Mouse (Mus musculus) midbrain, embryonic 12.5 days (tissue): Measurements from ENCODE around the gene Irs2. TPM values are rescaled to one million over a fixed set of nuclear protein-coding genes. Genes with fewer than 3 reads are reported as not detected.

Source experiments
- ATAC-seq: fragments of 200-750 bp; cut with Nextera tagmentation; 2 replicates; pipeline ENCODE4 v1.8.0; 2017; ENCODE audit warnings: low read depth, moderate TSS enrichment, moderate library complexity; ENCODE audit not compliant: low FRiP score
- H3K27ac ChIP-seq: fragments of 300-500 bp; sonication (generic); replicated peaks from 2 replicates; pipeline ENCODE4 v1.5.1; 2016; ENCODE audit warnings: mild to moderate bottlenecking
- H3K27me3 ChIP-seq: fragments of 300-500 bp; sonication (generic); 2 replicates; pipeline ENCODE4 v1.6.1; 2016; ENCODE audit warnings: mild to moderate bottlenecking
- H3K36me3 ChIP-seq: fragments of 300-500 bp; sonication (generic); 2 replicates; pipeline ENCODE4 v1.6.1; 2016
- H3K4me1 ChIP-seq: fragments of 300-500 bp; sonication (generic); 2 replicates; pipeline ENCODE4 v1.6.1; 2016
- H3K4me2 ChIP-seq: fragments of 300-500 bp; sonication (generic); replicated peaks from 2 replicates; pipeline ENCODE4 v1.6.1; 2016; ENCODE audit warnings: mild to moderate bottlenecking, moderate library complexity
- H3K4me3 ChIP-seq: fragments of 300-500 bp; sonication (generic); 2 replicates; pipeline ENCODE4 v1.5.1; 2016; ENCODE audit warnings: mild to moderate bottlenecking
- H3K9ac ChIP-seq: fragments of 300-500 bp; sonication (generic); replicated peaks from 2 replicates; pipeline ENCODE4 v1.6.1; 2016; ENCODE audit warnings: mild to moderate bottlenecking, moderate library complexity
- H3K9me3 ChIP-seq: fragments of 300-500 bp; sonication (generic); 2 replicates; pipeline ENCODE4 v1.6.1; 2016; ENCODE audit warnings: mild to moderate bottlenecking
- WGBS: fragments of 180-500 bp; shearing (Covaris S2); methylation state at CpG from one replicate; pipeline ENCODE4 v1.1.7; 2016; 5-methylcytosine and 5-hydroxymethylcytosine counted together
- polyA plus RNA-seq: library from polyadenylated mRNA; unstranded; fragments of >200 nt; fragmentation: Nextera tagmentation; extraction: Ambion mirVana; gene quantifications from 2 replicates; pipeline ENCODE4 v1.2.1, GENCODE M21; 2016

Gene Irs2
- polyA plus RNA-seq, 1 experiment from 2014 or later: 7.9 TPM

DNA sequence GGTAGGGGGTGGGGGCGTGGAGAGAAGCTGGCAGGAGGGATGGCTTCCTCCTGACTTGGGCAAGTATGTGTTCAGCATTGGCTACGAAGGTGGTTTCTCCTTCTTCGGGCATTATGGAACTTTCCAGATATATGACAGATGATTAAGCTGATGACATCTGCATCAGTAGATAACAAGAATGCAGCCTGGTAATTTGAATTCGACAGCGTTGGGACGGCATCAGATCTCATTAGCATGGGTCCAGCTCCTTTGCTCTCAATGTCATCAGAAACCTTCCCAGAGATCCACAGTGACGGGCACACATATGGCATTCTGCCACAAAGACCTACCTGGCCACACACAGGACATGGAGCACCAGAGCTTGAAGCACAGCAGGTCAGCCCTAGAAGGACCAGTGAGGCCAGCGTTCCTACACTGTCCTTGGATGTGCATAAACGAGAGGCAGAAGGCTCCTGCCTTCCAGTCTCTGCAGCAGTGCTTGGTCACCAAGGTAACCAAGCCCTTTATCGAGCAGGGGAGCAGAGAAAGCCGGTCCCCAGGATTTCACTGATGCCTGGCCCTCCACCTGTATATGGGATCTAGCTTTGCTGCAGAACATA, 29.0 kb downstream of the Irs2 start:
- H3K27me3 ChIP-seq: no peaks in the 10 kb centered on the region
- H3K27ac ChIP-seq: no peak overlapping the region
- H3K4me1 ChIP-seq: peaks cover 33% of the 10 kb centered on the region
- H3K4me3 ChIP-seq: no peak overlapping the region
- H3K9ac ChIP-seq: no peak overlapping the region
- no peak overlapping the region for H3K4me2 ChIP-seq
- 53% methylated on average over 11 of the region's 11 CpGs for WGBS
- no peaks in the 10 kb centered on the region for H3K9me3 ChIP-seq
- no peak for ATAC-seq
- peaks cover 2% of the 10 kb centered on the region; the same call in 1 of the 2 replicates for H3K36me3 ChIP-seq

DNA sequence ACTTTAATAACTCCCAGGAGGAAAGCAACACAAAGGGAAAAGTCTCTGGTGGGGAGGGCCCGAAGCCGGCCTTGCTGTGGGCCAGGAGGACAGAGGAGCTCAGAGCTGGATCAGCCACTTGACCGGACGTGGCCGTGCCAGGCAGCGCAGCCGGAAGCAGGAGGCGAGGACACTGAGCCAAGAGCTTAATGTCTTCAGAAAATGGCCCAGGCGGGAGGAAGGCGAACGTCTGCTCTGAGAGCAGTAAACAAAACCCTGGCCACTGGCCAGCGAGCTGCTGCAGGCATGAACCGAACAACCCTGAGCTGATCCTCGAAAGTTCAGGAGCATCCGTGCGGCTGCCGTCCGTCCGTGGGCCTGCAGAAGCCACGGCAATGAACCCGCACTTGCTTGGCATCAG, 29.9 kb downstream of the Irs2 start:
- Histone ChIP-seq H3K27me3 (no peaks in the 10 kb centered on the region), H3K9me3 (no peaks in the 10 kb centered on the region), H3K36me3 (no peaks in the 10 kb centered on the region), H3K27ac (0 out of 2 replicates have a peak overlapping the region, but pooled peaks have one; percentile 25), H3K4me3 (no peak overlapping the region), H3K4me2 (no peak overlapping the region), H3K4me1 (peaks cover 40% of the 10 kb centered on the region), H3K9ac (no peak overlapping the region)
- ATAC-seq: no peak
- WGBS: 66% methylated on average over 21 of the region's 21 CpGs

- WGBS: 60% methylated on average over 7 of the region's 7 CpGs
- Histone ChIP-seq H3K4me1 (peaks cover 45% of the 10 kb centered on the region), H3K27me3 (no peaks in the 10 kb centered on the region), H3K9me3 (no peaks in the 10 kb centered on the region), H3K4me2 (no peak overlapping the region), H3K4me3 (no peak overlapping the region), H3K27ac (0 out of 2 replicates have a peak overlapping the region, but pooled peaks have one; percentile 25), H3K36me3 (no peaks in the 10 kb centered on the region), H3K9ac (no peak overlapping the region)
- ATAC-seq: no peak
Measured at GRCm38 (mm10) chr8:10977742-10978376, 30.4 kb downstream of the Irs2 start.

- H3K9ac ChIP-seq: no peak overlapping the region
- no peaks in the 10 kb centered on the region for H3K9me3 ChIP-seq
- H3K4me3 ChIP-seq: no peak overlapping the region
- peaks cover 10% of the 10 kb centered on the region; the same call in 1 of the 2 replicates for H3K27me3 ChIP-seq
- no peak overlapping the region for H3K4me2 ChIP-seq
- H3K27ac ChIP-seq: no peak overlapping the region
- 14% methylated on average over 2 of the region's 2 CpGs for WGBS
- ATAC-seq: 0 out of 2 replicates have a peak, but pooled peaks have one; percentile 28
- H3K4me1 ChIP-seq: peaks cover 53% of the 10 kb centered on the region
- H3K36me3 ChIP-seq: no peaks in the 10 kb centered on the region
Measured at GRCm38 (mm10) chr8:10974659-10975058, 33.6 kb downstream of the Irs2 start.

GRCm38 (mm10) chr8:10974126-10974525, 34.1 kb downstream of the Irs2 start:
- peaks cover 47% of the 10 kb centered on the region for H3K4me1 ChIP-seq
- no peak for ATAC-seq
- no peaks in the 10 kb centered on the region for H3K9me3 ChIP-seq
- no peak overlapping the region for H3K4me3 ChIP-seq
- H3K9ac ChIP-seq: no peak overlapping the region
- H3K27ac ChIP-seq: no peak overlapping the region
- H3K4me2 ChIP-seq: no peak overlapping the region
- H3K36me3 ChIP-seq: no peaks in the 10 kb centered on the region
- H3K27me3 ChIP-seq: peaks cover 10% of the 10 kb centered on the region; the same call in 1 of the 2 replicates
- WGBS: 58% methylated on average over 4 of the region's 4 CpGs

GRCm38 (mm10) chr8:10972851-10973452, 35.3 kb downstream of the Irs2 start:
- Histone ChIP-seq H3K27me3 (peaks cover 10% of the 10 kb centered on the region; the same call in 1 of the 2 replicates), H3K4me3 (no peak overlapping the region), H3K9ac (no peak overlapping the region; the same call in 1 of the 2 replicates), H3K27ac (peak overlapping the region; percentile 35; the same call in 1 of the 2 replicates), H3K4me1 (peaks cover 36% of the 10 kb centered on the region), H3K9me3 (no peaks in the 10 kb centered on the region), H3K4me2 (no peak overlapping the region), H3K36me3 (no peaks in the 10 kb centered on the region)
- ATAC-seq: no peak; the same call in 1 of the 2 replicates
- 4% methylated on average over 9 of the region's 9 CpGs for WGBS

DNA sequence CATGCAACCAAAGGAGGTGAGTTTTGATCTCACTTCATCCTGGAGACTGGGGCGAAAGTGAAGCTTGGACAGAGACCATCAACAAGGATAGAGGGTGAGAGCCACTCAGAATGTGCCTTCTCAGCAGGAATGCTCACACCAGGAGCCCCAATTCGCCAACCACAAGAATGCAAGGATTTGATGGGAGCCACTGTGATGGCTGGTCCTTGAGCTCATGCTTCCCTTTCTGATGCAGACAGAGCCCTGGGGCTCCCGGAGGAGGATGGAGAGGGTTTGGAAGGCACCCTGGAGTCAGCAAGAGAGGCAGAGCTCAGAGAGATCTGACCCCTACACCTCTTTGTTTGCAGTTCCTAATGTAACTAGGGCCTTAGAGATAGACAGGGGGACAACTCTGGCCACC, 36.3 kb downstream of the Irs2 start:
- Histone ChIP-seq H3K4me3 (no peak overlapping the region), H3K9ac (no peak overlapping the region), H3K36me3 (no peaks in the 10 kb centered on the region), H3K4me2 (no peak overlapping the region), H3K4me1 (peaks cover 32% of the 10 kb centered on the region), H3K27ac (peak overlapping the region; percentile 35; the same call in 1 of the 2 replicates), H3K27me3 (peaks cover 11% of the 10 kb centered on the region), H3K9me3 (no peaks in the 10 kb centered on the region)
- ATAC-seq: no peak
- 40% methylated on average over 3 of the region's 3 CpGs for WGBS

DNA sequence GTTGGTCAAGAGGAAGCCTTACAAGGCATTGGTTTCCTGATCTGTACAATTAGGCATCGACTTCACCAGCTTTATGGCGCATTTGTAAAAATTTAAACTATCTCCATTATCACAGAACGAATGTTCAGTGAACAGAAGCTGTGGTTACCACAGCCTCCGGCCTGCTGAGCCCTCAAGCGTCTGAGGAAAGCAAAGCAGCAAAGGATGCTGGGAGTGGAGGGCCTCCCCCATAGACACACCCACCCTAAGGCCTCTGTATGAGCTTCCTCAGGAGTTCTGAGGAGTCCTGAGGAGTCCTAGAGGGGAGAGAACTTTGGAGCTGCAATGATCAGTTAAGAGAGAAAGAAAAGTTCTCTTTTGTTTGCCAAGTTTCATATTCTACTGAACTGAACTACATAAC, 36.7 kb downstream of the Irs2 start:
- no peak for ATAC-seq
- 82% methylated on average over 5 of the region's 5 CpGs for WGBS
- no peak overlapping the region for H3K4me3 ChIP-seq
- no peak overlapping the region for H3K27ac ChIP-seq
- peaks cover 16% of the 10 kb centered on the region for H3K27me3 ChIP-seq
- peaks cover 37% of the 10 kb centered on the region for H3K4me1 ChIP-seq
- no peak overlapping the region for H3K9ac ChIP-seq
- H3K9me3 ChIP-seq: no peaks in the 10 kb centered on the region
- H3K4me2 ChIP-seq: no peak overlapping the region
- no peaks in the 10 kb centered on the region for H3K36me3 ChIP-seq

DNA sequence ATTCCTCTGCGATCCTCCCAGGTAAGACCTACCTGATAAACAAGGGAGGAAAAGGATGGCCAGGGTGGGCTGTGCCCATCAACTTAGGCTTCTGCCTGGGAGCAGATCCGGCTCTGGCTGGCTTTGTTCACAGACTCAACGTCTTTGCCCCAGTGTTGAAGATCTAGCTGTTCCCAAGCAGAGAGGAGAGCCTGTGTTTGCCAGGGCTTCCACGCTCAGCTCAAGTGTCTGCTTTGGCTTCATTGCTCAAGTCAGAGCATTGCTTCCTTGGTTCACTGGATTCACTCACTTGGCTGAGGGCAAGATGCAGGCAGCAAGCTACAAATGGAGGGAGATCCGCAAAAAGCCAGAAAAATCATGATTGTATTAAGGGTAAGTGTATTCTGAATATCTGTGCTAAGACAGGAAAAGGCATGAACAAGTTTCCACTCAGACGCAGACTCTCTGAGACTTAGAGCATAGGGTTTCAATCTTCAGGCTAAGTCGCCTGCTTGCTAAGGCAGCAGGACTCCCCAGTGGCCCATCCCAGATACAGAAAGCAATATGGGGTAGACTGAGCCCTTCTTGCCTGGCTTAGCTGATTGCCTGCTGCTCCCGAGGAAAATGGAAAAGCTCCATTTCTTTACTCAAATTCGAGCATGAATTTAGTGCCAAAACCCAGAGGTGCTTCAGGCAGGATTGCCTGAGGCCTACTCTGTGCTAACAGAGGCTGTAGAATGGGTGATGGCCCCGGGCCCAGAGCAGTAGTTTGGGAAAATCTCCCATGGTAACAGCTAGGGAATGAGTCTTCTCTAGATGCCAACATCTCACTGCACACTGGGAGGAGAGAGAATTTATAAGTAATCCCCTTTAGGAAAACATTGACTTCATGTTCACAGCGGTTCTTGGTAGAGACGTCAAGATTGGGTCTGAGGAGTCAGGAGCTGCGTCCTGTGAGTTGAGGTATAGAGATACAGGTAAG, 37.5 kb downstream of the Irs2 start:
- no peak overlapping the region for H3K4me3 ChIP-seq
- ATAC-seq: no peak
- no peaks in the 10 kb centered on the region for H3K9me3 ChIP-seq
- H3K9ac ChIP-seq: no peak overlapping the region
- peaks cover 17% of the 10 kb centered on the region for H3K27me3 ChIP-seq
- no peaks in the 10 kb centered on the region for H3K36me3 ChIP-seq
- H3K4me2 ChIP-seq: no peak overlapping the region
- no peak overlapping the region for H3K27ac ChIP-seq
- peaks cover 44% of the 10 kb centered on the region for H3K4me1 ChIP-seq
- WGBS: 83% methylated on average over 13 of the region's 13 CpGs

- Histone ChIP-seq H3K4me3 (no peak overlapping the region), H3K4me2 (no peak overlapping the region), H3K36me3 (no peaks in the 10 kb centered on the region), H3K4me1 (peaks cover 47% of the 10 kb centered on the region), H3K27me3 (peaks cover 17% of the 10 kb centered on the region), H3K9me3 (no peaks in the 10 kb centered on the region), H3K27ac (no peak overlapping the region), H3K9ac (no peak overlapping the region)
- no peak for ATAC-seq
- 46% methylated on average over 7 of the region's 7 CpGs for WGBS
Measured at GRCm38 (mm10) chr8:10968687-10969086, 39.6 kb downstream of the Irs2 start.

GRCm38 (mm10) chr8:10965401-10966117, 42.7 kb downstream of the Irs2 start:
- Histone ChIP-seq H3K4me1 (peaks cover 47% of the 10 kb centered on the region), H3K36me3 (no peaks in the 10 kb centered on the region), H3K9me3 (no peaks in the 10 kb centered on the region), H3K27ac (peak overlapping the region; percentile 52; the same call in 1 of the 2 replicates), H3K4me2 (no peak overlapping the region), H3K9ac (no peak overlapping the region), H3K4me3 (no peak overlapping the region), H3K27me3 (peaks cover 28% of the 10 kb centered on the region)
- ATAC-seq: peak; percentile 48; the same call in 1 of the 2 replicates
- WGBS: 17% methylated on average over 6 of the region's 6 CpGs
